Mouse (Mus musculus) liver, adult 2 months (tissue): ENCODE measurements around the gene Entpd5.

ENCODE experiments used
- CTCF ChIP-seq: fragments of 200-500 bp; IDR thresholded peaks from 2 replicates; pipeline ENCODE4 v1.5.1; 2011; ENCODE audit warnings: low read depth, low read length, control low read depth
- POLR2A ChIP-seq: fragments of 200-500 bp; IDR thresholded peaks from 2 replicates; pipeline ENCODE4 v1.6.1; 2011; ENCODE audit warnings: low read length, control low read depth; ENCODE audit not compliant: insufficient read depth; ENCODE audit errors: extremely low read depth

- TF ChIP-seq POLR2A: no peak
- TF ChIP-seq CTCF: no peak
Measured at GRCm38 (mm10) chr12:84456911-84457310, 48.1 kb upstream of the Entpd5 start.
